Mouse (Mus musculus): ENCODE measurements around the gene Cerk. TPM values are rescaled to one million over a fixed set of nuclear protein-coding genes. Genes with fewer than 3 reads are reported as not detected.

Cerk gene
- polyA plus RNA-seq, 2 experiments from 2014 or later: 5.1 to 5.7 TPM

- no peak for ATAC-seq
Observed at GRCm38 (mm10) chr15:86206385-86206784, 20.4 kb upstream of the Cerk start.

GRCm38 (mm10) chr15:86205300-86205699, 19.4 kb upstream of the Cerk start:
- ATAC-seq: peak; percentile 65

GRCm38 (mm10) chr15:86203942-86204561, 18.1 kb upstream of the Cerk start:
- no peak for ATAC-seq

GRCm38 (mm10) chr15:86203292-86203793, 17.4 kb upstream of the Cerk start:
- ATAC-seq: no peak

- no peak for ATAC-seq
Observed at GRCm38 (mm10) chr15:86202640-86203039, 16.7 kb upstream of the Cerk start.

DNA sequence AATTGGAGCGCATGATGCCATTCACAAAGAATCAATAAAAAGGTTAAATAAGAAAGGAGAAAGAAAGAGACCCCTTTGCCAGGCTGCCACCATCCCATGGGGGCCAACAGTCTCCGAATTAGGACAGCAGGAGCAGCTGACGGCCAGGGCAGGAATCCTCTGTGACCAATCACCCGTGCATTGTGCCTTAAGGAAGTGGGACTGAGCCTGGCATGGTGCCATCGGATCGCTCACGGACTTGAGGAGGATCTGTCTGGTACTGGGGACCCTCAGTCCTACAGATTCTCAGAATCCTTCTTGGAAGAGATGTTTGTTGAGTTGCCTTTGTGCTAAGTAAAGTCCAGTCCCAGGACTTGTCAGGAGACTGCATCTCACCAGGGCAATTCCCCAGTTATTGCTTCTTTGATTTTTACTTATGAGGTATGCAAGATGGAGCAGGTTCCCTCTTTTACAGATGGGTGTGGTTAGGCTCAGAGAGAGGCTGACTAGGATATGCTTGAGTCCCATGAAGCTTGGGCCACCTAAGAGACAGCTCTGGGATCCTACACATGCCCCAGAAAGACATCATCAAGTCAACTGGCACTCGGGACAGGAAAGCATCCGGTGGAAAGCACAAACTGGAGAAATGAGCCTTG, 15.9 kb upstream of the Cerk start:
- ATAC-seq: no peak

DNA sequence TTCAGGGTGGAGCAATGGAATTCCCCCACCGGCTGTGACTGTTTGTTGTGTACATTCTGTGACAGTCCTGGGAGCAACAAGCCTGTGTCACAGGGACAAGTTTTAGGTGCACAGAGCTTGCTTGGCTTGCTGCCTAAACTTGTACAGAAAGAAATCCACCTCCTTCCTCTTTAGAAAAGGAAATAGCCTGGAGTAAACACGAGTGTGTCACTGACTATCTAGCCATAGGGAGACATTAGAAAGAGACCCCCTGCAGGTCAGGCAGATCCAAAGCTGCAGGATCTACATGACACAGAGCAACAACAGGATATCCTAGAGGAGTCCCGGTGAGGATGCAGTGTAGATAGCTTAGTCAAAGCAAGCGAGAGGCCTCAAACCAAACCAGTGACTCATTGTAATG, 15.2 kb upstream of the Cerk start:
- no peak for ATAC-seq

DNA sequence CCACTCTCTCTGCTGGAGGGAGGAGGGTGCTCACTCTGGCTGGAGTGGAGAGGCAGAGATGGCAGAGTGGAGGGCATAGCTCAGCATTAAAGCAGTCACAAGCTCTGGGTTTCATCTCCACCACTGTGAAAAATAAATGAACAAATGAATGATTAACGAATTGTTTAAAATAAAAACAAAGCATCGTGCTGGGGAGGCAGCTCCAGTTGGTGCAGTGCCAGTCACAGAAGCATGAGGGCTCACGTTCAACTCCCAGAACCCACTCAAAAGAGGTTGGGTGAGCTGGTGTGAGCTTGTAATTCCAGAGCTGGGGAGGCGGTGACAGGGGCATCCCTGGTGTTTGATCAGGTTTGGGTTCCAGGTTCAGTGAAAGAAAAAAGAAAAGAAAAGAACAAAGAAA, 14.2 kb upstream of the Cerk start:
- ATAC-seq: no peak

DNA sequence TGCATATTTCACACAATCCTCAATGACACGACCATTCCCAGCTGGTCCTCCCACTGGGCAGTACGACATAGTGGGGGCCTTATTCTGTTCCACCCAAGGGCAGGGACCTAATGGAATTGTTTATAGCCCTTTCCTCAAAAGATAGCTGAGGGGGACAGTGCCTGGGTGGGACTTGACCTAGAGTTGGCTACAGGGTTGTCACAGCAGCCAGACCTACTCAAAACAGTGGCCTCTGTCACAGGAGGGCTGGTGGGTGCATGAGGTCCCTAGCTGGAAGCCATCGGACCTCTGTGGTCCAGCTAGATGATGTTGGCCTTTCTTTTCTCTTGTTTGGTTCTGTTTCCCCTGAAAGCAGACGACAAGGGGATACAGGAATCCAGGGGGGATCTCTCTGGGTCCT, 13.5 kb upstream of the Cerk start:
- ATAC-seq: no peak

GRCm38 (mm10) chr15:86199052-86199451, 13.1 kb upstream of the Cerk start:
- ATAC-seq: no peak

GRCm38 (mm10) chr15:86194676-86195453, 8.9 kb upstream of the Cerk start:
- peak; percentile 80 for ATAC-seq

DNA sequence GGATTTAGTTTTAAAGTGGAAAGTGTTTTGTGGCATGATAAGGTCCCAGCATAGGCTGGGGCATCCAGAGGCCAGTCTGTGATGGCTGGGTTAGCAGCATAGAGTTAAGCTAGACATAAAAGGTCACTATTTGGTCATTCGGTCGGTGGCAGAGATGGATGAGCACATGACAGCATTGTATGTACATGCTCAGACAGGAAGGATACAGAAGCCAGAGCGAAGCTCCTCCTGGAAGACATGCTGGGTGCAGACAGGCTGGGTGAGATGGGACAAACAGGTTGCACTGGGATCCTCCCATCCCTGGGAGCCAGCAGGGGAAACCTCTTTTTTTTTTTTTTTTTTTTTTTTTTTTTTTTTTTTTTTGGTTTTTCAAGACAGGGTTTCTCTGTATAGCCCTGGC, 6.0 kb upstream of the Cerk start:
- ATAC-seq: no peak

GRCm38 (mm10) chr15:86191505-86191904, 5.6 kb upstream of the Cerk start:
- ATAC-seq: peak; percentile 37

DNA sequence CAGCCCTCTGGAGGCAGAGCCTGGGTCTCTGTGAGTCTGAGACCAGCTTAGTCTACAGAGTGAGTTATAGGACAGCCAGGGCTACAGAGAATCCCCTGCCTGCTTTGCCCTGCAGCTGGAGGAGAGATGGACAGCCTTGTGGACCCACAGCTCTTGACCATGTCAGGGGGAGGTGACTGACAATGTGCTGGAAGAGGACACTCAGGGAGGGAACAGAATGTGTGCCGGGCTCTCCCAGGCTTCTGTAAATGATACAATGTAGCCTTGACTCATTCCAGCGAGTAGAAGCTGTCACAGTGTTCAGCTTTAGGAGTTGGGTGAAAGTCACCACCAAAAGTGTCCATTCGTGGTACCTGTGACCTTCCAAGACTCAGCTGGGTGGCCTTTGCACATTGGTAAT, 4.4 kb upstream of the Cerk start:
- no peak for ATAC-seq

DNA sequence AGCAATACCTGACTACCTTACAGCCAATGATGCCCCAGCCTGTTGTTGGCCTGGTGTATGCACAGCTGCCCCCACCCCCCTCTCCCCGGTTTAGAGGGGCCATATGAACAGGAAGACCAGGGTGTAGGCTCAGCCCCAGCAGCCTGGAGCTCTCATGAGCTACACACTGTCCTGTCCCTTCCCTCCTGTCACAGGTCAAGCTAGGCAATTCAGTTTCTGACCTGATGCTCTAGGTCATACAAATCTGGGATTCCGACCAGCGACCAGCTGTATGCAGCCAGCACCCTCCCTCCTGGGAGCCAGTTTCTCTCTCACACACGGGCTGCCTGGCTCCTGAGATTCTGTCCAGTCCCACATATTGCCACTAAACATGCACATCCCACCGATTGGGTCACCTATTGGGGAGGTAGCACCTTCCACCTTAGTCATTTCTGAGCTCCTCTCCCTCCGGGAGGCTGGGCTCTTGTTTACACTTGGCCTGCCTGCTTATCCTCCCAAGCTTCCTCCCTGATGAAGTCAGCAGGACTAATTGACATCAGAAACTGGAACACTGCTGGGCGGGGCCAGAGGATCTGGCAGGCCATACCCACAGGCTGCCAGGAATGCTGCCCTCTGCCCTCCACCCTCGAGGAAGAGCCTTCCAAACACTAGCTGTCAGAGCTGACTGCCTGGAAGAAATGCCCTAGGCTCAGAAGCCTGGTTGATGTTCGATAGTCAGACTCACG, 3.0 kb upstream of the Cerk start:
- no peak for ATAC-seq

GRCm38 (mm10) chr15:86188186-86188585, 2.2 kb upstream of the Cerk start:
- no peak for ATAC-seq

DNA sequence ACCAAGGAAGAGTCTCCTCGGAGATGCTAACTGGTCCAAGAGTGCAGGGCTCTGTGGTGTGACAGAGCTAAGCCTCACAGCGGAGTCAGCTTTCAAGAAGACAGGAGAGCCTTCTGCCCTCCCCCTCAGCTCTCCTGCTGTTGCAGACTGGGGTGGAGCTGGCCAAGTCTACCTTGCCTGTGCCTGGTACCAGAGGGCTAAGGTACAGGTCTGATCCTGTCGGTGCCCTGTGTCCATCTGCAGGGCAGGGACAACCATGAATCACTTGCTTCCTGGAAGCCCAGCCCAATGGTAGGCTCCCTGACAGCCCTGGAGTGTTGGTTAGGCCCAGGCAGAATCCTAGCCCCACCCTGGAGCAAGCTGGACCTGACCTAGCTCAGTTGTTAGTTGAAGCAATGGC, 745 bp upstream of the Cerk start:
- no peak for ATAC-seq

- ATAC-seq: peak; percentile 30
Observed at GRCm38 (mm10) chr15:86184851-86185688, 871 bp downstream of the Cerk start.

DNA sequence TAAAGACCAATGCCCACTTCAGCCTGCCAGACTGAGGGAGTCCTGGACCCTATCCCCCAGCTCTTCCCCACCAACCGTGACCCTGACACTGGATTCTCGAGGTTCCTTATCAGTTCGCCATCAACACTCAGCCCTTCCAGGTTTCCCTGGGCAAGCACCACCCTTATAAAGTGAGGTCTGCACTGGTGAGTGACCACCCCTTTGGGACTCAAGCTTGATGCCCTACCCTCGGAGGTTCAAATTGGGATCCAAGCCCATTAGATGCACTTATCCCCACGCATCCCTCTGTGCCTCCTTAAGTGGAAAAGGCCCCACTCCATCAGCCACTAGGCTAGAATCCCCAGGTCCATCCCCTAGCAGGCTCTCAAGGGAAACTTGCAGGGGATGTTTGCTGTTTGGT, 1.9 kb downstream of the Cerk start:
- ATAC-seq: no peak

DNA sequence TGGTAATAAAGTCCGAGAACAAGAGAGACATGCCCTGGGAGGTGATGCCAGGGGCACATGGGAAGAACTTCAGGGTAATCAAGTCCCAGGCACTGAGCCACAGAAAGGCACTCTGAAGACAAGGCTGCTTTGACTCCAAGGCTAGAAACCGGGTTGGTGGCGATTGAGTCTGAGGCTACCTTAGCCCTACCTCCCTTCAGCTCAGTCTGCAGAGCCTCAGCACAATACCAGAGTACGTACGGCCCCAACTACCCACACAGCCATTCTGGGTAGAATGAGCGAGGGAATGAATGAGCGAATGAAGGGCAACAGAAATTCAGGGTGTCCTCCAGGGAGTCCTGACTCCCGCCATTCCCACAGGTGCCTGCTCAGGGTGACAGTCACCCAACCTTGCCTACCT, 2.5 kb downstream of the Cerk start:
- no peak for ATAC-seq

DNA sequence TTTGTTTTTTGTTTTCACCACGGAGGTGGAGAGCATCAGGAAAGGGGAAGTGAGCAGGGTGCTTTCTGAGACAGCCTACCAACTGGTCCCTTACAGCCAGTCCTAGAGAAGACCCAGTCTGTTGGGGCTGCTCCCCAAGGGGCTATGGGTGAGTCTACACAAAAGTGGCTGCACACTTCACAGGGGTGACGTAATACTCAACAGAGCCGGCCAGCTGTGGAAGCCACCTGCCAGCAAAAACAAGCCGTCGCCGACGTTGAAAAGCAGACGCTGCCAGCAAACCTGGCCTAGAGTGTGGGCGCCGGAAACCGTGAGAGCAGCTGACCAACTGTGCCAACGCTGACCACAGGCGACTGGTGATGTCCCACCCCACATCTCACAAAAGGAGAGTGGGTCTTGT, 3.3 kb downstream of the Cerk start:
- peak; percentile 21 for ATAC-seq

GRCm38 (mm10) chr15:86181941-86182439, 4.0 kb downstream of the Cerk start:
- ATAC-seq: peak; percentile 29
